In genomic region chr16:91404828-91405577, GRCm38 (mm10) we compare ENCODE assay signal across 14 mouse cellular contexts. TPM values are rescaled to one million over a fixed set of nuclear protein-coding genes. Genes with fewer than 3 reads are reported as not detected.
A peak's percentile ranks its signal among the peaks of the same experiment; 100 is the strongest.
DNase-seq lines count a peak whose midpoint lies in the region; ATAC-seq and TF ChIP-seq lines count a peak whose summit lies in the region.
"Had no signal": no experiment of that assay in that cellular context is flagged by ENCODE, and none has a peak within 500 bp of the region (broad histone marks: within the 10 kb centered on the region; RNA-seq: fewer than 3 reads in every experiment).

No protein-coding gene starts in this region.

- H3K9ac ChIP-seq in hindbrain, embryonic 15.5 days = no peak overlapping the region
- no peak overlapping the region for H3K9ac ChIP-seq in hindbrain, embryonic 14.5 days
- H3K9ac ChIP-seq in midbrain, embryonic 12.5 days (replicated peaks) = no peak overlapping the region
- H3K9ac ChIP-seq in midbrain, embryonic 13.5 days (replicated peaks) = no peak overlapping the region
- peak overlapping the region; percentile 89; the same call in 1 of the 2 replicates for H3K9ac ChIP-seq in liver, postnatal 0 days (replicated peaks)

- peaks cover 15% of the 10 kb centered on the region for H3K4me1 ChIP-seq in hindbrain, embryonic 15.5 days (replicated peaks)
- H3K4me1 ChIP-seq in hindbrain, embryonic 14.5 days (replicated peaks; ENCODE audit: control insufficient read depth, insufficient read depth, low read length) = 0 out of 2 replicates have a peak, but pooled peaks cover 4% of the 10 kb centered on the region
- H3K4me1 ChIP-seq in midbrain, embryonic 12.5 days = peaks cover 13% of the 10 kb centered on the region
- H3K4me1 ChIP-seq in midbrain, embryonic 13.5 days (replicated peaks) = peaks cover 13% of the 10 kb centered on the region
- H3K4me1 ChIP-seq in liver, postnatal 0 days (ENCODE audit: insufficient read depth) = peaks cover 26% of the 10 kb centered on the region

- DNase-seq in adrenal gland, adult (ENCODE audit: inconsistent age in 2 of 2, low spot score in 1 of 2) = peak; percentile 55 to 88
- DNase-seq in adrenal gland, postnatal 10 days = no peak
- DNase-seq in hindbrain, embryonic 14.5 days (ENCODE audit: low spot score) = no peak
- no peak for DNase-seq in liver, postnatal 0 days
- no peak for DNase-seq in right cerebral cortex, adult 2 months (ENCODE audit: low spot score in 2 of 2)

- no peaks in the 10 kb centered on the region for H3K9me3 ChIP-seq in hindbrain, embryonic 15.5 days
- H3K9me3 ChIP-seq in hindbrain, embryonic 14.5 days (ENCODE audit: control insufficient read depth, low read length) = no peaks in the 10 kb centered on the region
- H3K9me3 ChIP-seq in midbrain, embryonic 12.5 days = no peaks in the 10 kb centered on the region
- H3K9me3 ChIP-seq in midbrain, embryonic 13.5 days = no peaks in the 10 kb centered on the region
- H3K9me3 ChIP-seq in liver, postnatal 0 days (ENCODE audit: low read length) = no peaks in the 10 kb centered on the region
- H3K9me3 ChIP-seq: limb, embryonic 15.5 days; midbrain, embryonic 10.5 days had no signal

- H3K27ac ChIP-seq in hindbrain, embryonic 15.5 days (replicated peaks) = no peak overlapping the region
- H3K27ac ChIP-seq in hindbrain, embryonic 14.5 days = no peak overlapping the region
- no peak overlapping the region for H3K27ac ChIP-seq in midbrain, embryonic 12.5 days (replicated peaks)
- no peak overlapping the region for H3K27ac ChIP-seq in midbrain, embryonic 13.5 days
- H3K27ac ChIP-seq in liver, postnatal 0 days (ENCODE audit: low read depth) = no peak overlapping the region

- no peaks in the 10 kb centered on the region for H3K27me3 ChIP-seq in hindbrain, embryonic 15.5 days
- H3K27me3 ChIP-seq in hindbrain, embryonic 14.5 days (ENCODE audit: control insufficient read depth, insufficient read depth, low read length) = peaks cover 6% of the 10 kb centered on the region
- peaks cover 15% of the 10 kb centered on the region for H3K27me3 ChIP-seq in midbrain, embryonic 12.5 days
- 0 out of 2 replicates have a peak, but pooled peaks cover 4% of the 10 kb centered on the region for H3K27me3 ChIP-seq in midbrain, embryonic 13.5 days
- H3K27me3 ChIP-seq in liver, postnatal 0 days (ENCODE audit: insufficient read depth, low read length) = no peaks in the 10 kb centered on the region
- H3K27me3 ChIP-seq: limb, embryonic 15.5 days had no signal

- ATAC-seq in hindbrain, embryonic 15.5 days (ENCODE audit: low FRiP score, low read depth) = no peak
- ATAC-seq in hindbrain, embryonic 14.5 days (ENCODE audit: low FRiP score) = no peak
- ATAC-seq in midbrain, embryonic 12.5 days (ENCODE audit: low FRiP score, low read depth) = no peak
- no peak for ATAC-seq in midbrain, embryonic 13.5 days
- ATAC-seq in liver, postnatal 0 days = no peak

- peak overlapping the region; percentile 99; the same call in 1 of the 2 replicates for H3K4me2 ChIP-seq in hindbrain, embryonic 15.5 days
- no peak overlapping the region for H3K4me2 ChIP-seq in hindbrain, embryonic 14.5 days (replicated peaks)
- H3K4me2 ChIP-seq in midbrain, embryonic 12.5 days (replicated peaks) = peak overlapping the region; percentile 98; the same call in 1 of the 2 replicates
- no peak overlapping the region for H3K4me2 ChIP-seq in midbrain, embryonic 13.5 days (replicated peaks)
- H3K4me2 ChIP-seq in liver, postnatal 0 days (ENCODE audit: low read depth, low read length) = peak overlapping the region; percentile 86

- no peak for TF ChIP-seq CTCF in liver, postnatal 0 days (IDR thresholded peaks at IDR 0.05; ENCODE audit: low read depth)

- TF ChIP-seq EP300 in liver, postnatal 0 days (IDR thresholded peaks at IDR 0.05; ENCODE audit: low read depth) = no peak

- WGBS in hindbrain, embryonic 15.5 days = 70% methylated on average over 10 of the region's 10 CpGs
- 75% methylated on average over 10 of the region's 10 CpGs for WGBS in hindbrain, embryonic 14.5 days
- WGBS in midbrain, embryonic 12.5 days = 68% methylated on average over 10 of the region's 10 CpGs
- 71% methylated on average over 10 of the region's 10 CpGs for WGBS in midbrain, embryonic 13.5 days
- WGBS in liver, postnatal 0 days (ENCODE audit: insufficient replicate concordance) = 67% methylated on average over 10 of the region's 10 CpGs

- peaks cover 7% of the 10 kb centered on the region; the same call in 1 of the 2 replicates for H3K36me3 ChIP-seq in hindbrain, embryonic 15.5 days
- H3K36me3 ChIP-seq in hindbrain, embryonic 14.5 days (replicated peaks; ENCODE audit: control insufficient read depth, insufficient read depth) = peaks cover 3% of the 10 kb centered on the region
- H3K36me3 ChIP-seq in midbrain, embryonic 12.5 days = peaks cover 8% of the 10 kb centered on the region; the same call in 1 of the 2 replicates
- H3K36me3 ChIP-seq in midbrain, embryonic 13.5 days = peaks cover 11% of the 10 kb centered on the region
- H3K36me3 ChIP-seq in liver, postnatal 0 days (replicated peaks; ENCODE audit: insufficient read depth, low read length) = peaks cover 40% of the 10 kb centered on the region

- no peak overlapping the region for H3K4me3 ChIP-seq in hindbrain, embryonic 15.5 days
- no peak overlapping the region for H3K4me3 ChIP-seq in hindbrain, embryonic 14.5 days (replicated peaks; ENCODE audit: low read length)
- no peak overlapping the region for H3K4me3 ChIP-seq in midbrain, embryonic 12.5 days
- no peak overlapping the region for H3K4me3 ChIP-seq in midbrain, embryonic 13.5 days (replicated peaks)
- H3K4me3 ChIP-seq in liver, postnatal 0 days (ENCODE audit: low read depth, low read length) = no peak overlapping the region

RNA-seq across cellular contexts. Expression of gene Il10rb, which starts 1.0 kb away (rescaled TPM):
- 10 to 100 TPM; 75.4 to 78.8 TPM for total RNA-seq in adrenal gland, postnatal 10 days (2021)
- 12.2 and 16.4 TPM in 2 replicates for polyA plus RNA-seq in hindbrain, embryonic 15.5 days (2015; fragmentation: Nextera tagmentation; extraction: Ambion mirVana)
- 13.0 and 13.4 TPM in 2 replicates for polyA plus RNA-seq in hindbrain, embryonic 14.5 days (2014; fragmentation: Nextera tagmentation; extraction: Ambion mirVana)
- 7.9 and 9.1 TPM in 2 replicates for polyA plus RNA-seq in midbrain, embryonic 12.5 days (2016; fragmentation: Nextera tagmentation; extraction: Ambion mirVana)
- 7.1 and 7.6 TPM in 2 replicates for polyA plus RNA-seq in midbrain, embryonic 13.5 days (2015; fragmentation: Nextera tagmentation; extraction: Ambion mirVana)
- 25.5 and 26.4 TPM in 2 replicates for polyA plus RNA-seq in liver, postnatal 0 days (2015; fragmentation: Nextera tagmentation; extraction: Ambion mirVana)

RNA-seq across cellular contexts. Expression of gene Gm21970, which starts 13.5 kb away (rescaled TPM):
- total RNA-seq in adrenal gland, postnatal 10 days (2021) = not detected
- not detected in 2 replicates for polyA plus RNA-seq in hindbrain, embryonic 15.5 days (2015; fragmentation: Nextera tagmentation; extraction: Ambion mirVana)
- not detected in 2 replicates for polyA plus RNA-seq in hindbrain, embryonic 14.5 days (2014; fragmentation: Nextera tagmentation; extraction: Ambion mirVana)
- polyA plus RNA-seq in midbrain, embryonic 12.5 days (2016; fragmentation: Nextera tagmentation; extraction: Ambion mirVana) = not detected in 2 replicates
- polyA plus RNA-seq in midbrain, embryonic 13.5 days (2015; fragmentation: Nextera tagmentation; extraction: Ambion mirVana) = not detected in 2 replicates
- not detected in 2 replicates for polyA plus RNA-seq in liver, postnatal 0 days (2015; fragmentation: Nextera tagmentation; extraction: Ambion mirVana)
- total RNA-seq: adrenal gland, postnatal 36 days; left cerebral cortex, adult 8-10 months had no signal
- polyA plus RNA-seq: cortical plate, adult 2 months; large intestine, adult 2 months; limb, embryonic 15.5 days; midbrain, embryonic 10.5 days had no signal

RNA-seq across cellular contexts. Expression of gene Ifnar2, which starts 32.4 kb away (rescaled TPM):
- 10 to 100 TPM; 78.4 TPM for total RNA-seq in adrenal gland, postnatal 10 days (2021)
- polyA plus RNA-seq in hindbrain, embryonic 15.5 days (2015; fragmentation: Nextera tagmentation; extraction: Ambion mirVana) = 37.1 and 39.5 TPM in 2 replicates
- 38.2 and 40.4 TPM in 2 replicates for polyA plus RNA-seq in hindbrain, embryonic 14.5 days (2014; fragmentation: Nextera tagmentation; extraction: Ambion mirVana)
- polyA plus RNA-seq in midbrain, embryonic 12.5 days (2016; fragmentation: Nextera tagmentation; extraction: Ambion mirVana) = 29.5 and 33.5 TPM in 2 replicates
- polyA plus RNA-seq in midbrain, embryonic 13.5 days (2015; fragmentation: Nextera tagmentation; extraction: Ambion mirVana) = 28.3 and 31.6 TPM in 2 replicates
- polyA plus RNA-seq in liver, postnatal 0 days (2015; fragmentation: Nextera tagmentation; extraction: Ambion mirVana) = 107 and 113 TPM in 2 replicates

Comparison
In these comparisons a context has a peak if more than half of its experiments do, and no peak if none do; other contexts are left out.
1. DNase-seq: peak in adrenal gland, adult (2 of 2); none in adrenal gland, postnatal 10 days (single experiment), hindbrain, embryonic 14.5 days (single experiment), liver, postnatal 0 days (single experiment) and right cerebral cortex, adult 2 months (0 of 2).
2. H3K4me2 ChIP-seq: peak in hindbrain, embryonic 15.5 days (single experiment), midbrain, embryonic 12.5 days (single experiment) and liver, postnatal 0 days (single experiment); none in hindbrain, embryonic 14.5 days (single experiment) and midbrain, embryonic 13.5 days (single experiment).